Mouse (Mus musculus): ENCODE results near the gene Hist4h4.

Gene Hist4h4

DNA sequence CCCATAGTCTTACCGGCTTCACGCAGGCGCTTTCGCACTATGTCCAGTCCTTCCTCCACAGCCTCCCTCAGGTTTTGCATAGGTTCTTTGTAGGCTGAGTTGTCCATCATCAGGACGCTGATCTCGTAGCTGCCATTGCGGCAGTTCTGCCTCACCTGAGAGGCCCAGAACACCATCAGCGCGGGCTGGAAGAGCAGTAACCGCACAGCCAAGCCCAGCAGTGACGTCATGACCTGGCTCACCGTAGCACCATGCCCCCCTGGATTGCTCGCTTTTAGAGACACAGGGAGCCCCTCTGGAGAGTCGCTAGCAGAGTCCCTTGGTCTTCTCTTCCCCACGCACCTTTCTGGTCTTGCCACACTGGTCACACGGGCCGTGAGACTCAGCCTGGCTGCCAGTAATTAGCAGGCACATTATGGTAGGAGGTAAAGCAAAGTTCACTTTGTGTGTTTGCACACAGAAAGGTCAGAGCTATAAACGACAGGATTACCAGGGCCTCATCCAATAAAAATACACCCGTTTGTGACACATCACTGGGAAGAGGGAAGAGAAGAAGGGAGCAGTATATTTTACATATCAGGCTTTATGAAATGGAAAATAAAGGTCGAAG lies 22.7 kb downstream of the Hist4h4 start, which contains the start of gene Gucy2c:
Gene Gucy2c, minus strand, starts transcription at position 389 of the 610 bp plus-strand sequence.
- no peak for DNase-seq

DNA sequence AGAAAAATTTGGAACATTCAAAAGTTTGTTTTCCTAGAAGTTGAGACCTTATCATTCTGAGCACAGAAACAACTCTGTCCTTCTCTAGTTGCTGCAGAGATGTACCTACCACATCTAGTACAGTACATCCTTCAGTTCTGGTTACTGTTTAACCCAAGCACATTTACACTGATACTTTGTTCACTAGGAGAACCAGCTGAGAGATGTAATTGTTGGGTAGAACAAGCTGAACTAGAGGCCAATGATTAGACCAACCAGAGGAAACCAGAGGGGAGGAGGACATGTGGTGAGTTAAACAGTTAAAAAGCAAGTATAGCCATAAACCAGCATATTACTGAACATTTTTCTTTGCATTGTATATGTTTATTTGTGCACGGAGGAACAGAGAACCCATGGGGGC lies 27.8 kb downstream of the Hist4h4 start:
- DNase-seq = no peak

DNA sequence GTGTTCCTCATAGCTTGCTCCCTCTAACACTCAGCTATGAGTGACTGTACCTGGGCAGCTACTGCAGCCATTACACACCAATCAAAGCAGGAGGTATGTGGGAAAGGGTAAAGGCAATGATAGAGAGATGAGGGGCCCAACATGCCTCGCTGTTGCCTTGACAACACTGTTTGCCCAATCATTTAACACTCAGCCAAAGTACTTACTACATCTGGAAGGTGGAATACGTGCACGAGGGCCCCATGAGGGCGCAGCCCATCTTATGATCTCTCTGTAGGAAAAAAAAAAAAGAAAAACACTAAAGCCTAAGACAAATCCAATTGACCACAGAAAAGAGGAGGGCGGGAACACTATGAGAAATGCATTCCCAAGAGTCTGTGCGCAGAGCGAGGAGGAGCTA lies 34.4 kb downstream of the Hist4h4 start:
- no peak for DNase-seq

DNA sequence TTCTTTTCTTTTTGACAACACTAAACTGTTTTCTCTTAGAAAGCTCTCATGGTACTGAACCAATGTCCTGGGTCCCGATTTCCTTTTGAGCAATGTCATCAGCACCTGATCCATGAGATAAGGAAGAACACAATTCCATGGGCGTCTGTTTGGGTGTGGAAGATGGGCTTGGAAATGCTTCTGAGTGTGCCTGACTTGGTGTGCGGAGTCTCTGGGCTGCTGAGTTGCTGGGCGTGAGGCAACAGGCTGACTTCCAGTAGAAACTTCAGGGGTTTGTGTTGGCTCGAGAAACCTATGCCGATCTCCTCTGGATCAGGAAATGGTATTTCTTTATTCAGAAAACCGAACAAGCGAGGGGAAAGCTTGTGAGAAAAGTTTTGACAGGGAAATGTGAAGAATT lies 35.1 kb downstream of the Hist4h4 start:
- DNase-seq = no peak

DNA sequence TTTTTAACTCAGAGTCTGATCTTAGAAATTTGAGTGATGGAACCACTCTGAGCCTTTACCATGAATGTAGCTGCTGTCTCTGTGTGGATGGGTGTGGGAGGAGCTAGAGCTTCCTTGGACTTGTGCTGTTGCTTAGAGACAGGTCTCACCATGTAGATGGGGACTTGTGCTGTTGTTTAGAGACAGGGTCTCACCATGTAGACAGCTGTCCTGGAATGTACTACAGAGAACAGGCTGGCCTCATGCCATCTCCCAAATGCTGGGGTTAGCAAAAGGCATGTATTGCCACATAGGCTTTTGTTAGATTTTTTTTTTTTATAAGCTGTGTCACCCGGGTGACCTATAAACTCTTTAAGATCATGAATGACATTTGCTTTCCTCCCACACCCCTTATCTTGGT lies 40.3 kb downstream of the Hist4h4 start:
- DNase-seq = no peak

Data from spleen, adult 18-20 months (tissue).